Mouse (Mus musculus): ENCODE results near the gene Pxmp4. TPM values are rescaled to one million over a fixed set of nuclear protein-coding genes. Genes with fewer than 3 reads are reported as not detected.
A peak's percentile ranks its signal among the peaks of the same experiment; 100 is the strongest.

The Pxmp4 gene
- polyA plus RNA-seq, 1 experiment from 2014 or later: 13.0 TPM

GRCm38 (mm10) chr2:154604156-154604555 is 648 bp upstream of the Pxmp4 start:
- peaks cover 23% of the 10 kb centered on the region for H3K27me3 ChIP-seq
- no peaks in the 10 kb centered on the region for H3K36me3 ChIP-seq (ENCODE audit: poor library complexity, severe bottlenecking)
- no peak overlapping the region for H3K27ac ChIP-seq
- no peak for ATAC-seq
- H3K4me3 ChIP-seq: peak overlapping the region; percentile 67
- peaks cover 9% of the 10 kb centered on the region for H3K4me1 ChIP-seq
- peak overlapping the region; percentile 72 for H3K4me2 ChIP-seq
- H3K9ac ChIP-seq: no peak overlapping the region
- 41% methylated on average over 7 of the region's 7 CpGs for WGBS
- H3K9me3 ChIP-seq (replicated peaks): no peaks in the 10 kb centered on the region

- ATAC-seq: no peak; the same call in 1 of the 2 replicates
These were observed 386 bp downstream of the Pxmp4 start for GRCm38 (mm10) chr2:154603007-154603637.

GRCm38 (mm10) chr2:154601324-154601723 is 2.2 kb downstream of the Pxmp4 start:
- no peaks in the 10 kb centered on the region for H3K9me3 ChIP-seq (replicated peaks)
- H3K27me3 ChIP-seq: peaks cover 5% of the 10 kb centered on the region
- H3K27ac ChIP-seq: no peak overlapping the region
- H3K4me2 ChIP-seq: no peak overlapping the region
- no peak for ATAC-seq
- H3K9ac ChIP-seq: no peak overlapping the region
- no peaks in the 10 kb centered on the region for H3K36me3 ChIP-seq (ENCODE audit: poor library complexity, severe bottlenecking)
- 75% methylated on average over 3 of the region's 3 CpGs for WGBS
- peaks cover 9% of the 10 kb centered on the region for H3K4me1 ChIP-seq
- no peak overlapping the region for H3K4me3 ChIP-seq

More at GRCm38 (mm10) chr2:154603007-154603637, 386 bp downstream of the Pxmp4 start:
- Histone ChIP-seq H3K4me1 (peaks cover 9% of the 10 kb centered on the region), H3K27me3 (peaks cover 12% of the 10 kb centered on the region), H3K4me3 (peak overlapping the region; percentile 67), H3K36me3 (ENCODE audit: poor library complexity, severe bottlenecking) (no peaks in the 10 kb centered on the region), H3K9ac (peak overlapping the region; percentile 75), H3K9me3 (replicated peaks) (no peaks in the 10 kb centered on the region), H3K27ac (no peak overlapping the region), H3K4me2 (peak overlapping the region; percentile 72)
- WGBS: 19% methylated on average over 22 of the region's 22 CpGs

GRCm38 (mm10) chr2:154600586-154600985 is 2.9 kb downstream of the Pxmp4 start:
- 75% methylated on average over 6 of the region's 6 CpGs for WGBS
- no peaks in the 10 kb centered on the region for H3K36me3 ChIP-seq (ENCODE audit: poor library complexity, severe bottlenecking)
- no peak overlapping the region for H3K27ac ChIP-seq
- H3K9ac ChIP-seq: no peak overlapping the region
- no peaks in the 10 kb centered on the region for H3K9me3 ChIP-seq (replicated peaks)
- peaks cover 9% of the 10 kb centered on the region for H3K4me1 ChIP-seq
- H3K4me2 ChIP-seq: no peak overlapping the region
- no peak for ATAC-seq
- peaks cover 3% of the 10 kb centered on the region; the same call in 1 of the 2 replicates for H3K27me3 ChIP-seq
- no peak overlapping the region for H3K4me3 ChIP-seq

GRCm38 (mm10) chr2:154597399-154597798 is 6.1 kb downstream of the Pxmp4 start:
- ATAC-seq: no peak
- Histone ChIP-seq H3K27ac (no peak overlapping the region), H3K9me3 (replicated peaks) (peaks cover 3% of the 10 kb centered on the region; the same call in 1 of the 2 replicates), H3K36me3 (ENCODE audit: poor library complexity, severe bottlenecking) (no peaks in the 10 kb centered on the region), H3K4me2 (no peak overlapping the region), H3K4me3 (no peak overlapping the region), H3K4me1 (no peaks in the 10 kb centered on the region), H3K27me3 (no peaks in the 10 kb centered on the region), H3K9ac (no peak overlapping the region)
- WGBS: 86% methylated on average over 3 of the region's 3 CpGs

GRCm38 (mm10) chr2:154595775-154596174 is 7.7 kb downstream of the Pxmp4 start:
- H3K4me2 ChIP-seq: no peak overlapping the region

GRCm38 (mm10) chr2:154593025-154593424 is 10.5 kb downstream of the Pxmp4 start:
- ATAC-seq: no peak
- WGBS: 69% methylated on average over 3 of the region's 3 CpGs
- no peak overlapping the region for H3K4me3 ChIP-seq
- H3K9me3 ChIP-seq (replicated peaks): peaks cover 3% of the 10 kb centered on the region; the same call in 1 of the 2 replicates
- H3K9ac ChIP-seq: no peak overlapping the region
- H3K4me1 ChIP-seq: no peaks in the 10 kb centered on the region
- no peaks in the 10 kb centered on the region for H3K36me3 ChIP-seq (ENCODE audit: poor library complexity, severe bottlenecking)
- H3K27me3 ChIP-seq: no peaks in the 10 kb centered on the region
- H3K27ac ChIP-seq: no peak overlapping the region
- no peak overlapping the region for H3K4me2 ChIP-seq

More at GRCm38 (mm10) chr2:154595775-154596174, 7.7 kb downstream of the Pxmp4 start:
- Histone ChIP-seq H3K4me1 (no peaks in the 10 kb centered on the region), H3K27ac (no peak overlapping the region), H3K36me3 (ENCODE audit: poor library complexity, severe bottlenecking) (no peaks in the 10 kb centered on the region), H3K27me3 (no peaks in the 10 kb centered on the region), H3K9ac (no peak overlapping the region), H3K9me3 (replicated peaks) (peaks cover 3% of the 10 kb centered on the region; the same call in 1 of the 2 replicates), H3K4me3 (no peak overlapping the region)
- WGBS: 80% methylated on average over 5 of the region's 5 CpGs
- ATAC-seq: no peak

- H3K27me3 ChIP-seq: no peaks in the 10 kb centered on the region
- no peak for ATAC-seq
- H3K4me2 ChIP-seq: no peak overlapping the region
- no peak overlapping the region for H3K9ac ChIP-seq
- no peaks in the 10 kb centered on the region for H3K4me1 ChIP-seq
- H3K27ac ChIP-seq: no peak overlapping the region
- H3K36me3 ChIP-seq (ENCODE audit: poor library complexity, severe bottlenecking): no peaks in the 10 kb centered on the region
- no peak overlapping the region for H3K4me3 ChIP-seq
- 88% methylated on average over 3 of the region's 3 CpGs for WGBS
- H3K9me3 ChIP-seq (replicated peaks): peaks cover 3% of the 10 kb centered on the region; the same call in 1 of the 2 replicates
These were observed 12.3 kb downstream of the Pxmp4 start for GRCm38 (mm10) chr2:154591239-154591638.

GRCm38 (mm10) chr2:154589051-154589450 is 14.5 kb downstream of the Pxmp4 start:
- no peak overlapping the region for H3K27ac ChIP-seq
- no peaks in the 10 kb centered on the region for H3K27me3 ChIP-seq
- no peak overlapping the region for H3K4me2 ChIP-seq
- no peak overlapping the region for H3K9ac ChIP-seq
- no peaks in the 10 kb centered on the region for H3K36me3 ChIP-seq (ENCODE audit: poor library complexity, severe bottlenecking)
- H3K4me1 ChIP-seq: peaks cover 18% of the 10 kb centered on the region
- no peak overlapping the region for H3K4me3 ChIP-seq
- peaks cover 3% of the 10 kb centered on the region; the same call in 1 of the 2 replicates for H3K9me3 ChIP-seq (replicated peaks)
- ATAC-seq: no peak
- WGBS: 80% methylated on average over 4 of the region's 4 CpGs

- no peaks in the 10 kb centered on the region for H3K9me3 ChIP-seq (replicated peaks)
- H3K27me3 ChIP-seq: no peaks in the 10 kb centered on the region
- no peak overlapping the region for H3K27ac ChIP-seq
- no peak overlapping the region for H3K4me3 ChIP-seq
- H3K4me2 ChIP-seq: no peak overlapping the region
- peaks cover 27% of the 10 kb centered on the region for H3K4me1 ChIP-seq
- H3K36me3 ChIP-seq (ENCODE audit: poor library complexity, severe bottlenecking): no peaks in the 10 kb centered on the region
- no peak overlapping the region for H3K9ac ChIP-seq
- no peak for ATAC-seq
- 74% methylated on average over 5 of the region's 5 CpGs for WGBS
These were observed 17.1 kb downstream of the Pxmp4 start for GRCm38 (mm10) chr2:154586405-154586804.

- Histone ChIP-seq H3K9me3 (replicated peaks) (no peaks in the 10 kb centered on the region), H3K9ac (no peak overlapping the region), H3K27ac (peak overlapping the region; percentile 84), H3K4me2 (no peak overlapping the region), H3K36me3 (ENCODE audit: poor library complexity, severe bottlenecking) (no peaks in the 10 kb centered on the region), H3K4me1 (peaks cover 27% of the 10 kb centered on the region), H3K27me3 (no peaks in the 10 kb centered on the region), H3K4me3 (no peak overlapping the region)
- WGBS: 60% methylated on average over 17 of the region's 17 CpGs
- no peak for ATAC-seq
These were observed 18.4 kb downstream of the Pxmp4 start for GRCm38 (mm10) chr2:154584931-154585601.
